Mouse (Mus musculus): ENCODE results near the gene Dusp1. TPM values are rescaled to one million over a fixed set of nuclear protein-coding genes. Genes with fewer than 3 reads are reported as not detected.

Dusp1 gene
- total RNA-seq (2021) (10 to 100 TPM; 61.4 to 71.3 TPM), polyA plus RNA-seq (2012; rRNA removed) (122 and 171 TPM in 2 replicates)
- long read RNA-seq, transcript Dusp1-202 (4 exons, 1,990 nt) = major isoform, 106 of 116 reads
- long read RNA-seq, partial matches to known transcripts = 0 of 116 reads
- long read RNA-seq, other reads (novel, unspliced or antisense) = 9 of 116 reads

- intact Hi-C loops (cut with DNase I) = no loop called here
- Histone ChIP-seq H3K79me2 (replicated peaks; ENCODE audit: control insufficient read depth, insufficient read depth, low read length) (peaks cover 11% of the 10 kb centered on the region), H3K27me3 (ENCODE audit: control insufficient read depth, insufficient read depth, low read length) (no peaks in the 10 kb centered on the region), H3K4me3 (peak within 1 kb of the TSS; percentile 82), H3K27ac (peak within 1 kb of the TSS; percentile 86), H3K4me1 (ENCODE audit: control insufficient read depth, insufficient read depth, low read length) (peaks cover 5% of the 10 kb centered on the region), H3K9ac (ENCODE audit: low read depth, low read length) (peak within 1 kb of the TSS; percentile 84), H3K36me3 (ENCODE audit: control insufficient read depth, insufficient read depth, low read length) (no peaks in the 10 kb centered on the region)
- WGBS = 2% methylated on average over 25 of the region's 25 CpGs
- TF ChIP-seq POLR2A (IDR thresholded peaks at IDR 0.05; ENCODE audit: insufficient read depth, low read depth, low read length) (no peak), CTCF (IDR thresholded peaks at IDR 0.05) (no peak), EP300 (IDR thresholded peaks at IDR 0.05; ENCODE audit: insufficient read depth, low read depth, low read length) (no peak)
- no peak for DNase-seq
Measured at GRCm38 (mm10) chr17:26561651-26562181, at the start of gene Dusp1. Dusp1 (minus strand) TSS chr17:26562128.

GRCm38 (mm10) chr17:26611328-26611727 is 49.4 kb upstream of the Dusp1 start:
- DNase-seq = peak in 1 of 2 experiments; percentile 50
- intact Hi-C loops (cut with DNase I) = no loop called here
- no peaks in the 10 kb centered on the region for H3K79me2 ChIP-seq (replicated peaks; ENCODE audit: control insufficient read depth, insufficient read depth, low read length)
- H3K27me3 ChIP-seq (ENCODE audit: control insufficient read depth, insufficient read depth, low read length) = no peaks in the 10 kb centered on the region
- peak overlapping the region; percentile 62 for H3K27ac ChIP-seq
- no peak overlapping the region for H3K9ac ChIP-seq (ENCODE audit: low read depth, low read length)
- no peak overlapping the region for H3K4me3 ChIP-seq
- H3K36me3 ChIP-seq (ENCODE audit: control insufficient read depth, insufficient read depth, low read length) = peaks cover 5% of the 10 kb centered on the region; the same call in 1 of the 2 replicates
- peaks cover 28% of the 10 kb centered on the region for H3K4me1 ChIP-seq (ENCODE audit: control insufficient read depth, insufficient read depth, low read length)
- no peak for TF ChIP-seq POLR2A (IDR thresholded peaks at IDR 0.05; ENCODE audit: insufficient read depth, low read depth, low read length)
- 0 out of 2 replicates have a peak, but pooled peaks have one; percentile 21 for TF ChIP-seq EP300 (IDR thresholded peaks at IDR 0.05; ENCODE audit: insufficient read depth, low read depth, low read length)
- WGBS = 43% methylated on average over 7 of the region's 7 CpGs

GRCm38 (mm10) chr17:26609820-26610219 is 47.9 kb upstream of the Dusp1 start:
- peaks cover 5% of the 10 kb centered on the region; the same call in 1 of the 2 replicates for H3K36me3 ChIP-seq (ENCODE audit: control insufficient read depth, insufficient read depth, low read length)
- intact Hi-C loops (cut with DNase I) = no loop called here
- H3K9ac ChIP-seq (ENCODE audit: low read depth, low read length) = no peak overlapping the region
- H3K4me3 ChIP-seq = no peak overlapping the region
- no peaks in the 10 kb centered on the region for H3K27me3 ChIP-seq (ENCODE audit: control insufficient read depth, insufficient read depth, low read length)
- DNase-seq = no peak
- whole genome bisulfite sequencing = 81% methylated on average over 8 of the region's 8 CpGs
- no peaks in the 10 kb centered on the region for H3K79me2 ChIP-seq (replicated peaks; ENCODE audit: control insufficient read depth, insufficient read depth, low read length)
- no peak for TF ChIP-seq POLR2A (IDR thresholded peaks at IDR 0.05; ENCODE audit: insufficient read depth, low read depth, low read length)
- TF ChIP-seq CTCF (IDR thresholded peaks at IDR 0.05) = no peak
- no peak for TF ChIP-seq EP300 (IDR thresholded peaks at IDR 0.05; ENCODE audit: insufficient read depth, low read depth, low read length)
- no peak overlapping the region for H3K27ac ChIP-seq
- H3K4me1 ChIP-seq (ENCODE audit: control insufficient read depth, insufficient read depth, low read length) = peaks cover 34% of the 10 kb centered on the region

GRCm38 (mm10) chr17:26608877-26609276 is 46.9 kb upstream of the Dusp1 start:
- no peak overlapping the region for H3K9ac ChIP-seq (ENCODE audit: low read depth, low read length)
- no peak overlapping the region for H3K4me3 ChIP-seq
- intact Hi-C loops (cut with DNase I) = no loop called here
- no peaks in the 10 kb centered on the region; the same call in 1 of the 2 replicates for H3K79me2 ChIP-seq (replicated peaks; ENCODE audit: control insufficient read depth, insufficient read depth, low read length)
- peak overlapping the region; percentile 24; the same call in 1 of the 2 replicates for H3K27ac ChIP-seq
- no peaks in the 10 kb centered on the region for H3K27me3 ChIP-seq (ENCODE audit: control insufficient read depth, insufficient read depth, low read length)
- H3K4me1 ChIP-seq (ENCODE audit: control insufficient read depth, insufficient read depth, low read length) = peaks cover 30% of the 10 kb centered on the region
- 78% methylated on average over 8 of the region's 8 CpGs for WGBS
- TF ChIP-seq CTCF (IDR thresholded peaks at IDR 0.05) (no peak), EP300 (IDR thresholded peaks at IDR 0.05; ENCODE audit: insufficient read depth, low read depth, low read length) (no peak), POLR2A (IDR thresholded peaks at IDR 0.05; ENCODE audit: insufficient read depth, low read depth, low read length) (no peak)
- peaks cover 5% of the 10 kb centered on the region; the same call in 1 of the 2 replicates for H3K36me3 ChIP-seq (ENCODE audit: control insufficient read depth, insufficient read depth, low read length)
- DNase-seq = no peak

GRCm38 (mm10) chr17:26608348-26608747 is 46.4 kb upstream of the Dusp1 start:
- Histone ChIP-seq H3K79me2 (replicated peaks; ENCODE audit: control insufficient read depth, insufficient read depth, low read length) (no peaks in the 10 kb centered on the region; the same call in 1 of the 2 replicates), H3K4me1 (ENCODE audit: control insufficient read depth, insufficient read depth, low read length) (peaks cover 32% of the 10 kb centered on the region), H3K27ac (no peak overlapping the region), H3K27me3 (ENCODE audit: control insufficient read depth, insufficient read depth, low read length) (no peaks in the 10 kb centered on the region), H3K4me3 (no peak overlapping the region), H3K9ac (ENCODE audit: low read depth, low read length) (no peak overlapping the region), H3K36me3 (ENCODE audit: control insufficient read depth, insufficient read depth, low read length) (peaks cover 5% of the 10 kb centered on the region; the same call in 1 of the 2 replicates)
- intact Hi-C loops (cut with DNase I) = no loop called here
- TF ChIP-seq POLR2A (IDR thresholded peaks at IDR 0.05; ENCODE audit: insufficient read depth, low read depth, low read length) = no peak
- TF ChIP-seq CTCF (IDR thresholded peaks at IDR 0.05) = no peak
- no peak for TF ChIP-seq EP300 (IDR thresholded peaks at IDR 0.05; ENCODE audit: insufficient read depth, low read depth, low read length)
- 89% methylated on average over 3 of the region's 3 CpGs for WGBS
- no peak for DNase-seq

GRCm38 (mm10) chr17:26606516-26606915 is 44.6 kb upstream of the Dusp1 start:
- no peak overlapping the region for H3K4me3 ChIP-seq
- intact Hi-C loops (cut with DNase I) = no loop called here
- no peaks in the 10 kb centered on the region; the same call in 1 of the 2 replicates for H3K79me2 ChIP-seq (replicated peaks; ENCODE audit: control insufficient read depth, insufficient read depth, low read length)
- H3K9ac ChIP-seq (ENCODE audit: low read depth, low read length) = no peak overlapping the region
- peak overlapping the region; percentile 57 for H3K27ac ChIP-seq
- no peaks in the 10 kb centered on the region for H3K27me3 ChIP-seq (ENCODE audit: control insufficient read depth, insufficient read depth, low read length)
- 56% methylated on average over 2 of the region's 2 CpGs for WGBS
- H3K4me1 ChIP-seq (ENCODE audit: control insufficient read depth, insufficient read depth, low read length) = peaks cover 40% of the 10 kb centered on the region
- peaks cover 2% of the 10 kb centered on the region; the same call in 1 of the 2 replicates for H3K36me3 ChIP-seq (ENCODE audit: control insufficient read depth, insufficient read depth, low read length)
- peak; percentile 51 to 72 for DNase-seq
- TF ChIP-seq EP300 (IDR thresholded peaks at IDR 0.05; ENCODE audit: insufficient read depth, low read depth, low read length) = peak; percentile 28; the same call in 1 of the 2 replicates
- no peak for TF ChIP-seq CTCF (IDR thresholded peaks at IDR 0.05)

All from heart, adult 2 months (tissue).